Mouse (Mus musculus): ENCODE results near the gene Commd2. TPM values are rescaled to one million over a fixed set of nuclear protein-coding genes. Genes with fewer than 3 reads are reported as not detected.

Commd2 gene
- total RNA-seq, 4 experiments from 2014 or later = 18.5 to 20.9 (median 19.2) TPM

DNA sequence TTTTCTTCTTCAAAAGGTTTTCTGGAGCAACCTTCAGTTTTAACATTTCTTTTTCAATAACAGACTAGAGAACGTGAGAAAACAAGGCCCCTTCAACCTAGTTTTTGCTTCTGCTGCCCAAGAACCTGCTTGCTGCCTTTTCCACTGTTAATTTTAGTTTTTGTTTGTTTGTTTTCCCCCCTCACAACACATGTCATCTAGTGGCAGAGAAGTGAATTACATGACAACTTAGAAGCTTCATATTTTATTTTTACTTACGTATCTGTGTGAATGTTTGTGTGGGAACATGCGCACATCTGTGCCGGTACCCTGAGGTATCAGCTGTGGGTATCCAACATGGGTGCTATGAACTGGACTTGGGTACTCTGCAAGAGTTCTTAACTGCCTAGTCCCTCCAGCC lies 35.9 kb downstream of the Commd2 start:
- no peak for DNase-seq (ENCODE audit: low spot score in 2 of 2)

DNA sequence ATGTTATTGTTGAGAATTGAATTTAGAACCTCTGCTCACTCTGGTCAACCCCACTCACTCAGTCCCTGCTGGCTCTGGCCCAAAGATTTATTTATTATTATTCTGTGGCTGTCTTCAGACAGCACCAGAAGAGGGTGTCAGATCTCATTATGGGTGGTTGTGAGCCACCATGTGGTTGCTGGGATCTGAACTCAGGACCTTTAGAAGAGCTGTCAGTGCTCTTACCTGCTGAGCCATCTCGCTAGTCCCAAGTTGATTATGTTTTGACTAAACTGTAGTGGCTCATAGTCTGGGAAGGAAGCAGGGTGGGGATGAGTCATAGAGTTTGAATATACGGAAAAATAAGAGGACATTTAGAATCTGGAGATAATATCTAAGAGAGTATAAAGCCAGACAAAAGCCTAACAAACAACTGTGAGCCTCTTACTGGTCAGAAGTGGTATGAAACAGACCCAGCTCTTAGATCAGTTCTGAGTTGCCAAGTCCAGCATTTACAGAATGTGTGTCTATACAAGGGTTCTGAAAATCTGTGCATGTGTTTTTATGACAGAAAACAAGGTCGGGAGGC lies 39.0 kb downstream of the Commd2 start:
- no peak for DNase-seq (ENCODE audit: low spot score in 2 of 2)

DNA sequence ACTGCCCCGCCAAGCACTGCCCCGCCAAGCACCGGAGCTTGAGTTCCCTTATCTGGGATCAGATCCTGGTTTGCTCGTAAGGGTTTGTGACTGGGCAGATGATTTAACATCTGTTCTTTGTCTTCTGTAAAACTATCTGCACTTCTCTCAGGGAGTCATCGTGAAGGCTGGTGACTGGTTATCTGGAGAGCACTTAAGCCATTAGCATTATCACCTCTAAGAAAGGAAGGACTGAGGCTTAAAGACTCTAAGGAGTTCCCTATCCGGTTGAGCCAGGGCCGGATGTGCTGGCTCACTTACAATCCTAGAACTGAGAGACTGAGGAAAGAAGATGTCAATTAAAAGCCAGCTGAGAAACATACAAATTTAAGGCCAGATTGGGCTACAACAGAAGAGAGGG lies 39.7 kb downstream of the Commd2 start:
- DNase-seq (ENCODE audit: low spot score in 2 of 2) = no peak

DNA sequence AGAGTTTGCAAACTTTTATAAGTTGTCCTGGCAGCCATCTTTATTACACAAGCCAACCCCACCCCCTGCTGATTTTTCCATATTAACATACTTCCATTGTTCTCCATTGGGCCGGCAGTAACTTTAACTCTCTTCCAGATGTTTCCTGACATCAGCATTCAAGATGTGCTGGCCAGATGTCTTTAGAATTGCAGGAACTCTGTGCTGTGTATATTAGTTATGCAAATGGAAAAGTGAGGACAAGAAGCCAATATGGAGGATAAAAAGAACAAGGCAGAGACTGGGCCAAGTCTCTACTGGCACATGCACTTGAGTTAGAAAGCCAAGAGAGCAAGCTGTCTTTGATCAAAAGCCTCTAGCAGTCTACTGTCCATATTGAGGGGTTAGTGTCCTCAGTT lies 46.9 kb downstream of the Commd2 start:
- no peak for DNase-seq (ENCODE audit: low spot score in 2 of 2)

DNA sequence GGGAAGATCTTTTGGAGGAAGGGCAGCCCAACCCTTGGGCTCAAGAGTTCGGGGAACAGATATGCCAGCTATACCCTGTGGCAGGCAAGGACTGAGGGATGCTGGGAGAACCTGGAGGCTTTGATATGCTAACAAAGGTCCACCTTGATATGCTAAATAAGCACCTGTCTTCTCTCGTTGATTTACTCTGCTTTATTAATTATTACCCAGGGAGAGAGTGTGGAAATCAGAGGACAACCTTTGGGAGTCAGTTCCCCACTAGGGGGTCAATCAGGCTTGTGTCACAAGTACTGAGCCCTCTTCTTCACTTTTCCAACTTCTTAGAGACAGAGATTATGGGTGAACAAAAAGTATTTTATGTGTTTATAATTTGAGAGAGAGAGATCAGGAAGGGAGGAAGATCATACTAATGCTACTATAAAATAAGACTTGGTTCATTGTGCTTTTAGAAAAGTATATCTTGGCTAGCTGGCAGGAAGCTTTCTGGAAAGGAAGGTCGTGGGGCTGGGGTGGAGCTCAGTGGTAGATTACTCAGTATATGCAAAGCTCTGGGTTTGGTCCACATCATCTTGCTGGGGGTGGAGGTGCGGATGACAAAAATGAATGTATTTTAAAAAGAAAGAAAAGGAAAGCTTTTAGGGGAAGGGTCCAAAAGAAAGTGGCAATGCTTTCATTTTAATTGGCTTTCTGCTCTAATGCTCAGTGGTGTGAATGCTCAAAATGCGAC lies 47.5 kb downstream of the Commd2 start:
- DNase-seq (ENCODE audit: low spot score in 2 of 2) = no peak

DNA sequence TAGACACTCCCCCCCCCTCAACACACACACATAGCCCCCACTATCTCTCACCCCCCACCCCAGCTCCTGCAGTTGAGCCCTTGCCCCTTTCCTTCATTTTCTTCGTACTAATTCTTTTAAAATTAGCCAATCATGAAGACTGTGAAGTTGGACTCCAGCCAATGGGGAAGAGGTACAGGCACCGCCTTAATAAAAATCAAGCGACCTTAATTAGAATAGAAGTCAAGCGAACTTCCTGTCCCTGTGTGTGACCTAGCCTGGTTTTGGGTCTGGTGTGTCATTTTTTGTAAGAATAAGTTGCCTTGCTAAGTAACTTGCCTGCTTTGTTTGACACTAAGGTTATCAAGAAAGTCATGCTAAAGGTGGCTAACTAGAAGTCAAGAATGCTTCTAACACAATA lies 48.9 kb downstream of the Commd2 start:
- no peak for DNase-seq (ENCODE audit: low spot score in 2 of 2)

DNA sequence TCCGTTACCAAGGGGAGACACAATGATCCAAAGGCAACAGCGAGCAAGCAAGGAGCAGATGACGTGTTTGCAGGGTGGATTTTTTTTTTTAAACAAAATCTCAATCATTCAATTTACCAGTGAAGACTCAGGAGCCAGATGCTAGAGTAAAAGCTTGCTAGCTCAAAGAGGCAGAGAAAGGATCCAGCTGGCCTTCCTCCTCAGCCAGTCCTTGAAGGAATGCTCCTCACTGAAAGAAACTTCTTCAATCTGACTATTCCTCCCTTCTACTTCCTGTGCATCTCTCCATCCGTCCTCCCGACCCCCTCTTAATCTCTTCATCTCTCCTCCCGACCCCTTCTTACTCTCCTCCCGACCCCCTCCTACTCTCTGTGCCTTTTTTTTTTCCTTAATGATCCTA lies 54.9 kb downstream of the Commd2 start:
- no peak for DNase-seq (ENCODE audit: low spot score in 2 of 2)

DNA sequence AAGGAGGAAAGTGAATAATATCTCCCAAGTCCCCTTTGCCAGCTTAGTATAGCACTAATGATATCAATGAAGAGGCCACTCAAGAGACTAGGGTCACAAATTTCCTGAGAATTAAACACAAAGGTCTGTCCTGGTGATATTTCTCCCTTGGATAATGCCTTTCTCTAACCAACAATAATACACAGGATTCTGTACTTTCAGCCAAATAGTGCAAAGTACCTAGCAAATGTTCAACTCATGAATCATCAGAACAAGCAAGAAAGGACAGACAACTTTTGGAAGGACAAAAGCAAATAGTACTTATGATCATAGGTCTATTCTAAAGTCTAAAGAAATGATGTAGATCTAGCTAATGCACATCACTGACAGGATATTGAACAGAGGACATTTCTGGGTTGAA lies 56.0 kb downstream of the Commd2 start:
- DNase-seq (ENCODE audit: low spot score in 2 of 2) = no peak

Small RNA genes lying within 50 kb of the gene (microRNA-seq; reads per million reads assigned to microRNA genes)
- 0 to 0.42 reads per million in 2 experiments for gene Mir6377

Other genes starting within 250 kb of the Commd2 start
- gene Tm4sf4, start 226.4 kb downstream of the Commd2 start, total RNA-seq (2022) = not detected
- gene Wwtr1, start 75.8 kb downstream of the Commd2 start, total RNA-seq (2022) = 10 to 100 TPM; 11.3 to 13.5 (median 12.4) TPM
- 1 to 10 TPM; 1.8 to 2.6 (median 2.3) TPM for gene Ankub1, start 41.1 kb upstream of the Commd2 start, total RNA-seq (2022)
- gene Rnf13, start 84.3 kb upstream of the Commd2 start, total RNA-seq (2022) = 100 to 1,000 TPM; 106 to 128 (median 110) TPM
- gene Pfn2, start 196.4 kb upstream of the Commd2 start, total RNA-seq (2022) = 100 to 1,000 TPM; 451 to 502 (median 485) TPM